Mouse (Mus musculus) hindbrain, embryonic 11.5 days (tissue): ENCODE results near the gene Fkbp4. TPM values are rescaled to one million over a fixed set of nuclear protein-coding genes. Genes with fewer than 3 reads are reported as not detected.

ENCODE experiments used
- ATAC-seq: fragments of 200-750 bp; cut with Nextera tagmentation; 2 replicates; pipeline ENCODE4 v1.8.0; 2017; ENCODE audit warnings: mild to moderate bottlenecking, moderate TSS enrichment, moderate library complexity; ENCODE audit not compliant: low FRiP score
- DNase-seq: peaks from one replicate; pipeline ENCODE4 v3.0.0-alpha.2; 2015; ENCODE audit warnings: low spot score
- H3K27ac ChIP-seq: fragments of 300-500 bp; sonication (generic); 2 replicates; pipeline ENCODE4 v1.5.1; 2014; ENCODE audit warnings: mild to moderate bottlenecking, low read depth, low read length
- H3K27me3 ChIP-seq: fragments of 300-500 bp; sonication (generic); 2 replicates; pipeline ENCODE4 v1.6.1; 2014; ENCODE audit warnings: mild to moderate bottlenecking, low read length, moderate library complexity, mixed read lengths; ENCODE audit not compliant: control insufficient read depth, insufficient read depth
- H3K36me3 ChIP-seq: fragments of 300-500 bp; sonication (generic); 2 replicates; pipeline ENCODE4 v1.6.1; 2014; ENCODE audit warnings: mild to moderate bottlenecking, low read length, moderate library complexity, mixed read lengths; ENCODE audit not compliant: control insufficient read depth, insufficient read depth
- H3K4me1 ChIP-seq: fragments of 300-500 bp; sonication (generic); replicated peaks from 2 replicates; pipeline ENCODE4 v1.6.1; 2014; ENCODE audit warnings: low read length, mixed read lengths; ENCODE audit not compliant: control insufficient read depth, insufficient read depth
- H3K4me2 ChIP-seq: fragments of 300-500 bp; sonication (generic); replicated peaks from 2 replicates; pipeline ENCODE4 v1.6.1; 2014; ENCODE audit warnings: mild to moderate bottlenecking, low read depth, low read length
- H3K4me3 ChIP-seq: fragments of 300-500 bp; sonication (generic); 2 replicates; pipeline ENCODE4 v1.5.1; 2014; ENCODE audit warnings: low read depth, low read length
- H3K9ac ChIP-seq: fragments of 300-500 bp; sonication (generic); 2 replicates; pipeline ENCODE4 v1.6.1; 2014; ENCODE audit warnings: low read depth, low read length
- H3K9me3 ChIP-seq: fragments of 300-500 bp; sonication (generic); 2 replicates; pipeline ENCODE4 v1.6.1; 2016; ENCODE audit warnings: low read length; ENCODE audit not compliant: control insufficient read depth
- WGBS: fragments of 180-500 bp; shearing (Covaris S2); extraction: QIAGEN DNeasy Blood & Tissue Kit; methylation state at CpG from one replicate; pipeline ENCODE4 v1.1.7; 2014; 5-methylcytosine and 5-hydroxymethylcytosine counted together
- polyA plus RNA-seq: library from polyadenylated mRNA; unstranded; fragments of >200 nt; fragmentation: Nextera tagmentation; extraction: Ambion mirVana; gene quantifications from 2 replicates; pipeline ENCODE4 v1.2.1, GENCODE M21; 2014

The Fkbp4 gene
- 434 and 533 TPM in 2 replicates for polyA plus RNA-seq

- peak within 1 kb of the TSS; percentile 97 for H3K4me3 ChIP-seq
- H3K4me1 ChIP-seq = peaks cover 2% of the 10 kb centered on the region; the same call in 1 of the 2 replicates
- DNase-seq (peak; percentile 95), ATAC-seq (peak; percentile 95)
- peaks cover 15% of the 10 kb centered on the region for H3K36me3 ChIP-seq
- peak within 1 kb of the TSS; percentile 60 for H3K4me2 ChIP-seq
- H3K9ac ChIP-seq = peak within 1 kb of the TSS; percentile 96
- H3K27ac ChIP-seq = peak within 1 kb of the TSS; percentile 86
- under 1% methylated on average over 62 of the region's 67 CpGs for WGBS
- no peaks in the 10 kb centered on the region for H3K9me3 ChIP-seq
- H3K27me3 ChIP-seq = no peaks in the 10 kb centered on the region
Measured at GRCm38 (mm10) chr6:128438317-128438870, at the start of gene Fkbp4. Gene Fkbp4 (minus strand): TSS chr6:128438677.

- no peak for ATAC-seq
- Histone ChIP-seq H3K9ac (no peak overlapping the region), H3K9me3 (no peaks in the 10 kb centered on the region), H3K4me3 (no peak overlapping the region), H3K27ac (no peak overlapping the region), H3K27me3 (no peaks in the 10 kb centered on the region), H3K36me3 (no peaks in the 10 kb centered on the region), H3K4me1 (no peaks in the 10 kb centered on the region), H3K4me2 (no peak overlapping the region)
- 90% methylated on average over 11 of the region's 11 CpGs for WGBS
- DNase-seq = no peak
Measured at GRCm38 (mm10) chr6:128487736-128488135, 49.3 kb upstream of the Fkbp4 start.

GRCm38 (mm10) chr6:128479463-128480454 is 41.3 kb upstream of the Fkbp4 start:
- Histone ChIP-seq H3K36me3 (no peaks in the 10 kb centered on the region), H3K9me3 (no peaks in the 10 kb centered on the region), H3K9ac (no peak overlapping the region), H3K4me2 (no peak overlapping the region; the same call in 1 of the 2 replicates), H3K27ac (no peak overlapping the region), H3K4me1 (no peaks in the 10 kb centered on the region), H3K27me3 (no peaks in the 10 kb centered on the region), H3K4me3 (no peak overlapping the region)
- peak; percentile 92 for ATAC-seq
- 26% methylated on average over 26 of the region's 26 CpGs for WGBS
- peak; percentile 97 for DNase-seq

GRCm38 (mm10) chr6:128477495-128477894 is 39.0 kb upstream of the Fkbp4 start:
- Histone ChIP-seq H3K27ac (no peak overlapping the region), H3K4me1 (no peaks in the 10 kb centered on the region), H3K9ac (no peak overlapping the region), H3K4me2 (no peak overlapping the region), H3K36me3 (no peaks in the 10 kb centered on the region), H3K27me3 (no peaks in the 10 kb centered on the region), H3K9me3 (no peaks in the 10 kb centered on the region), H3K4me3 (no peak overlapping the region)
- ATAC-seq (no peak), DNase-seq (no peak)
- WGBS = 26% methylated on average over 4 of the region's 4 CpGs

- H3K4me3 ChIP-seq = no peak overlapping the region
- H3K27ac ChIP-seq = no peak overlapping the region
- no peak overlapping the region for H3K4me2 ChIP-seq
- no peaks in the 10 kb centered on the region for H3K36me3 ChIP-seq
- H3K4me1 ChIP-seq = no peaks in the 10 kb centered on the region
- DNase-seq (no peak), ATAC-seq (no peak)
- WGBS = 95% methylated on average over 6 of the region's 6 CpGs
- H3K27me3 ChIP-seq = no peaks in the 10 kb centered on the region
- H3K9me3 ChIP-seq = no peaks in the 10 kb centered on the region
- H3K9ac ChIP-seq = no peak overlapping the region
Measured at GRCm38 (mm10) chr6:128474112-128474511, 35.6 kb upstream of the Fkbp4 start.

GRCm38 (mm10) chr6:128469451-128469850 is 31.0 kb upstream of the Fkbp4 start:
- no peak overlapping the region for H3K4me2 ChIP-seq
- no peaks in the 10 kb centered on the region for H3K9me3 ChIP-seq
- peak; percentile 39 for DNase-seq
- no peaks in the 10 kb centered on the region for H3K4me1 ChIP-seq
- no peak overlapping the region for H3K9ac ChIP-seq
- no peaks in the 10 kb centered on the region for H3K27me3 ChIP-seq
- no peaks in the 10 kb centered on the region for H3K36me3 ChIP-seq
- no peak overlapping the region for H3K4me3 ChIP-seq
- WGBS = 10% methylated on average over 10 of the region's 12 CpGs
- H3K27ac ChIP-seq = no peak overlapping the region
- ATAC-seq = no peak; the same call in 1 of the 2 replicates

- Histone ChIP-seq H3K4me3 (no peak overlapping the region), H3K36me3 (no peaks in the 10 kb centered on the region), H3K27me3 (no peaks in the 10 kb centered on the region), H3K9ac (no peak overlapping the region), H3K4me2 (no peak overlapping the region), H3K4me1 (no peaks in the 10 kb centered on the region), H3K27ac (no peak overlapping the region), H3K9me3 (no peaks in the 10 kb centered on the region)
- DNase-seq (peak; percentile 6), ATAC-seq (no peak)
- 51% methylated on average over 2 of the region's 2 CpGs for WGBS
Measured at GRCm38 (mm10) chr6:128467298-128467697, 28.8 kb upstream of the Fkbp4 start.

GRCm38 (mm10) chr6:128466563-128466962 is 28.1 kb upstream of the Fkbp4 start:
- H3K9me3 ChIP-seq = no peaks in the 10 kb centered on the region
- 57% methylated on average over 3 of the region's 3 CpGs for WGBS
- no peak overlapping the region for H3K27ac ChIP-seq
- ATAC-seq (no peak), DNase-seq (no peak)
- no peak overlapping the region for H3K4me2 ChIP-seq
- no peaks in the 10 kb centered on the region for H3K27me3 ChIP-seq
- no peaks in the 10 kb centered on the region for H3K36me3 ChIP-seq
- H3K4me3 ChIP-seq = no peak overlapping the region
- no peak overlapping the region for H3K9ac ChIP-seq
- no peaks in the 10 kb centered on the region for H3K4me1 ChIP-seq
